Comparison of ENCODE assay signal across 8 mouse cellular contexts in the genomic region with DNA sequence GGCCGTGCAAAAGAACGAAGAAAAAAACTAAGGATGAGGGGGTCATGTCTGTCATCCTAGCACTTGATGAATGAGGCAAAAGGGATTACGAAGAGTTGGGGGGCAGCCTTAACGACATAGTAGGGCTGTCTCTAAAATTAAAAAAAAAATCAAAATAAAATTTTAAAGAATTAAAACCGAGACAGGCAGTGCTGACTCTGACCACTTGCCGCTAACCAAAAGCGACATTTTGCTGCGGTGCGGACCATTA. TPM values are rescaled to one million over a fixed set of nuclear protein-coding genes. Genes with fewer than 3 reads are reported as not detected.
DNase-seq lines count a peak whose midpoint lies in the region; ATAC-seq and TF ChIP-seq lines count a peak whose summit lies in the region.

No protein-coding gene starts in this region.

- no peak for TF ChIP-seq EP300 in ES-Bruce4 (IDR thresholded peaks at IDR 0.05; ENCODE audit: insufficient read depth, low read depth, low read length)
- TF ChIP-seq EP300 in heart, postnatal 0 days (IDR thresholded peaks at IDR 0.05; ENCODE audit: low read depth): no peak

- H3K9me3 ChIP-seq in heart, embryonic 12.5 days (replicated peaks): no peaks in the 10 kb centered on the region
- H3K9me3 ChIP-seq in ES-Bruce4 (replicated peaks; ENCODE audit: control insufficient read depth, insufficient read depth, low read length, poor library complexity, severe bottlenecking): no peaks in the 10 kb centered on the region
- H3K9me3 ChIP-seq in heart, postnatal 0 days (replicated peaks; ENCODE audit: control insufficient read depth, low read length): no peaks in the 10 kb centered on the region

- H3K9ac ChIP-seq in heart, embryonic 12.5 days: peak overlapping the region; percentile 58
- peak overlapping the region; percentile 69 for H3K9ac ChIP-seq in ES-Bruce4 (ENCODE audit: low read depth, poor library complexity, severe bottlenecking)
- H3K9ac ChIP-seq in heart, postnatal 0 days (replicated peaks; ENCODE audit: low read depth, low read length): 0 out of 2 replicates have a peak overlapping the region, but pooled peaks have one; percentile 9

- no peak for TF ChIP-seq POLR2A in ES-Bruce4 (IDR thresholded peaks at IDR 0.05; ENCODE audit: insufficient read depth, low read length)

- H3K4me2 ChIP-seq in heart, embryonic 12.5 days: peak overlapping the region; percentile 67
- H3K4me2 ChIP-seq in heart, postnatal 0 days (ENCODE audit: low read depth, low read length): peak overlapping the region; percentile 58

- DNase-seq in heart, postnatal 36 days: no peak
- DNase-seq in heart, postnatal 0 days (ENCODE audit: low spot score): no peak
- no peak for DNase-seq in cerebellum, adult 8-10 months
- no peak for DNase-seq in left cerebral cortex, adult 11 months (ENCODE audit: low spot score)

- peak overlapping the region; percentile 91 for H3K4me3 ChIP-seq in heart, embryonic 12.5 days
- H3K4me3 ChIP-seq in ES-Bruce4 (ENCODE audit: low read depth, low read length) (peak overlapping the region; percentile 49), macrophage (ENCODE audit: inconsistent target) (peak overlapping the region; percentile 42)
- peak overlapping the region; percentile 82 for H3K4me3 ChIP-seq in heart, postnatal 0 days (ENCODE audit: low read depth, low read length)

- no peaks in the 10 kb centered on the region for H3K36me3 ChIP-seq in heart, embryonic 12.5 days
- H3K36me3 ChIP-seq in ES-Bruce4 (ENCODE audit: control insufficient read depth, insufficient read depth, low read length, poor library complexity, severe bottlenecking) (no peaks in the 10 kb centered on the region), macrophage (ENCODE audit: inconsistent target) (no peaks in the 10 kb centered on the region)
- no peaks in the 10 kb centered on the region; the same call in 1 of the 2 replicates for H3K36me3 ChIP-seq in heart, postnatal 0 days (replicated peaks; ENCODE audit: control insufficient read depth, insufficient read depth, low read length)

- H3K79me2 ChIP-seq in macrophage (ENCODE audit: inconsistent target): peaks cover 38% of the 10 kb centered on the region

- no peak for ATAC-seq in heart, embryonic 12.5 days (ENCODE audit: insufficient number of reproducible peaks, low FRiP score)
- no peak for ATAC-seq in heart, postnatal 0 days (ENCODE audit: insufficient read depth, low read depth)
- ATAC-seq in granulocyte monocyte progenitor cell, adult 5-6 weeks (replicated peaks; ENCODE audit: poor library complexity, severe bottlenecking): no peak

- H3K4me1 ChIP-seq in heart, embryonic 12.5 days (replicated peaks): peaks cover 49% of the 10 kb centered on the region
- no peaks in the 10 kb centered on the region for H3K4me1 ChIP-seq in ES-Bruce4 (ENCODE audit: control insufficient read depth, insufficient read depth, low read length)
- peaks cover 26% of the 10 kb centered on the region for H3K4me1 ChIP-seq in heart, postnatal 0 days (ENCODE audit: control insufficient read depth, insufficient read depth)

- no peak for TF ChIP-seq CTCF in ES-Bruce4 (IDR thresholded peaks at IDR 0.05; ENCODE audit: low read depth, low read length)
- no peak for TF ChIP-seq CTCF in heart, postnatal 0 days (IDR thresholded peaks at IDR 0.05; ENCODE audit: low read depth)

- H3K27ac ChIP-seq in heart, embryonic 12.5 days (ENCODE audit: poor library complexity, severe bottlenecking): peak overlapping the region; percentile 94; the same call in 1 of the 2 replicates
- H3K27ac ChIP-seq in ES-Bruce4 (ENCODE audit: insufficient read depth, low read length) (peak overlapping the region; percentile 42; the same call in 1 of the 2 replicates), macrophage (peak overlapping the region; percentile 79)
- H3K27ac ChIP-seq in heart, postnatal 0 days (ENCODE audit: low read depth): peak overlapping the region; percentile 85

- intact Hi-C loops in heart, postnatal 36 days (cut with DNase I): no loop called here

- H3K27me3 ChIP-seq in heart, embryonic 12.5 days (replicated peaks): no peaks in the 10 kb centered on the region
- H3K27me3 ChIP-seq in ES-Bruce4 (ENCODE audit: control insufficient read depth, insufficient read depth, low read length, poor library complexity, severe bottlenecking): no peaks in the 10 kb centered on the region
- no peaks in the 10 kb centered on the region for H3K27me3 ChIP-seq in heart, postnatal 0 days (ENCODE audit: control insufficient read depth, insufficient read depth, low read length)

- WGBS in heart, embryonic 12.5 days: 3% methylated on average over 9 of the region's 9 CpGs
- WGBS in heart, postnatal 0 days: 1% methylated on average over 9 of the region's 9 CpGs
- WGBS in macrophage (ENCODE audit: missing documents): 0% methylated on average over 7 of the region's 9 CpGs

RNA-seq across cellular contexts. Expression of gene Csnk1g2, which starts 1.0 kb away (rescaled TPM):
- polyA plus RNA-seq in heart, embryonic 12.5 days (2016; fragmentation: Nextera tagmentation; extraction: Ambion mirVana): 131 and 136 TPM in 2 replicates
- 100 to 1,000 TPM; 111 to 119 TPM for total RNA-seq in heart, postnatal 36 days (2021)
- polyA plus RNA-seq in ES-Bruce4 (2011; ENCODE audit: insufficient read depth, insufficient read length, low read depth, missing spikeins): 82.7 and 84.6 TPM in 2 replicates
- total RNA-seq in heart, postnatal 0 days (2014; rRNA removed; ENCODE audit: low replicate concordance): 141 and 149 TPM in 2 replicates
- polyA plus RNA-seq in heart, postnatal 0 days (2015; fragmentation: Nextera tagmentation; extraction: Ambion mirVana): 69.1 and 75.6 TPM in 2 replicates
- total RNA-seq in macrophage (2018; cell fraction: chromatin; rRNA removed): 10 to 100 TPM; 21.1 to 94.3 (median 56.1) TPM
- 10 to 100 TPM; 27.4 to 80.7 (median 43.5) TPM for total RNA-seq in macrophage (2018; cell fraction: cytosol; rRNA removed)
- total RNA-seq in macrophage (2018; cell fraction: nucleus; rRNA removed): 10 to 100 TPM; 22.9 to 90.8 (median 48.4) TPM
- 66.6 to 78.0 TPM (median 74.8 TPM) in 3 replicates for polyA plus RNA-seq in macrophage (2018)
- 47.7 and 65.2 TPM in 2 replicates for total RNA-seq in granulocyte monocyte progenitor cell, adult 5-6 weeks (2014; fragmentation: Nextera tagmentation)
- 112 and 127 TPM in 2 replicates for total RNA-seq in granulocyte monocyte progenitor cell, adult 5-6 weeks (2017)

RNA-seq across cellular contexts. Expression of gene Gm49322, which starts 15.8 kb away (rescaled TPM):
- polyA plus RNA-seq in heart, embryonic 12.5 days (2016; fragmentation: Nextera tagmentation; extraction: Ambion mirVana): 2.4 and 2.6 TPM in 2 replicates
- under 1 TPM; 0.41 to 0.58 TPM for total RNA-seq in heart, postnatal 36 days (2021)
- polyA plus RNA-seq in ES-Bruce4 (2011; ENCODE audit: insufficient read depth, insufficient read length, low read depth, missing spikeins) (2.4 and 2.8 TPM in 2 replicates), macrophage (2018) (0.44 to 1.1 TPM in 2 of 3 replicates, not detected in the other)
- 0.23 and 1.3 TPM in 2 replicates for total RNA-seq in heart, postnatal 0 days (2014; rRNA removed; ENCODE audit: low replicate concordance)
- polyA plus RNA-seq in heart, postnatal 0 days (2015; fragmentation: Nextera tagmentation; extraction: Ambion mirVana): 0.33 and 0.38 TPM in 2 replicates
- total RNA-seq in macrophage (2018; cell fraction: chromatin; rRNA removed): 10 to 100 TPM in 3 of 26 experiments, 1 to 10 TPM in 23; 3.0 to 12.4 (median 7.6) TPM
- 1 to 10 TPM in 1 of 26 experiments, under 1 TPM in 25; 0.03 to 1.0 (median 0.26) TPM for total RNA-seq in macrophage (2018; cell fraction: cytosol; rRNA removed)
- 1 to 10 TPM; 1.3 to 7.4 (median 4.2) TPM for total RNA-seq in macrophage (2018; cell fraction: nucleus; rRNA removed)
- total RNA-seq in granulocyte monocyte progenitor cell, adult 5-6 weeks (2014; fragmentation: Nextera tagmentation): 3.1 TPM in 1 of 2 replicates, not detected in the other
- total RNA-seq in granulocyte monocyte progenitor cell, adult 5-6 weeks (2017): 0.39 TPM in 1 of 2 replicates, not detected in the other

RNA-seq across cellular contexts. Expression of gene Adat3, which starts 18.9 kb away (rescaled TPM):
- polyA plus RNA-seq in heart, embryonic 12.5 days (2016; fragmentation: Nextera tagmentation; extraction: Ambion mirVana): 3.5 and 4.1 TPM in 2 replicates
- 1 to 10 TPM in 1 of 2 experiments, under 1 TPM in 1; 0.49 to 1.4 TPM for total RNA-seq in heart, postnatal 36 days (2021)
- polyA plus RNA-seq in ES-Bruce4 (2011; ENCODE audit: insufficient read depth, insufficient read length, low read depth, missing spikeins) (3.6 and 5.4 TPM in 2 replicates), macrophage (2018) (0.60 to 3.8 TPM (median 2.4 TPM) in 3 replicates)
- total RNA-seq in heart, postnatal 0 days (2014; rRNA removed; ENCODE audit: low replicate concordance): 1.6 and 4.5 TPM in 2 replicates
- 1.8 and 2.7 TPM in 2 replicates for polyA plus RNA-seq in heart, postnatal 0 days (2015; fragmentation: Nextera tagmentation; extraction: Ambion mirVana)
- 1 to 10 TPM in 19 of 26 experiments, under 1 TPM in 3, not detected in 4; 0.61 to 7.4 (median 2.9) TPM for total RNA-seq in macrophage (2018; cell fraction: chromatin; rRNA removed)
- 1 to 10 TPM in 24 of 26 experiments, under 1 TPM in 2; 0.80 to 4.2 (median 2.1) TPM for total RNA-seq in macrophage (2018; cell fraction: cytosol; rRNA removed)
- 1 to 10 TPM in 25 of 26 experiments, not detected in 1; 1.5 to 8.1 (median 4.3) TPM for total RNA-seq in macrophage (2018; cell fraction: nucleus; rRNA removed)
- total RNA-seq in granulocyte monocyte progenitor cell, adult 5-6 weeks (2014; fragmentation: Nextera tagmentation): 0.79 TPM in 1 of 2 replicates, not detected in the other
- total RNA-seq in granulocyte monocyte progenitor cell, adult 5-6 weeks (2017): 0.34 and 0.67 TPM in 2 replicates

RNA-seq across cellular contexts. Expression of gene Scamp4, which starts 18.9 kb away (rescaled TPM):
- 67.4 and 70.0 TPM in 2 replicates for polyA plus RNA-seq in heart, embryonic 12.5 days (2016; fragmentation: Nextera tagmentation; extraction: Ambion mirVana)
- 10 to 100 TPM; 19.7 to 22.1 TPM for total RNA-seq in heart, postnatal 36 days (2021)
- polyA plus RNA-seq in ES-Bruce4 (2011; ENCODE audit: insufficient read depth, insufficient read length, low read depth, missing spikeins) (58.4 and 68.9 TPM in 2 replicates), macrophage (2018) (34.4 to 66.1 TPM (median 53.0 TPM) in 3 replicates)
- total RNA-seq in heart, postnatal 0 days (2014; rRNA removed; ENCODE audit: low replicate concordance): 25.8 and 44.5 TPM in 2 replicates
- 39.2 and 39.8 TPM in 2 replicates for polyA plus RNA-seq in heart, postnatal 0 days (2015; fragmentation: Nextera tagmentation; extraction: Ambion mirVana)
- total RNA-seq in macrophage (2018; cell fraction: chromatin; rRNA removed): 10 to 100 TPM in 13 of 26 experiments, 1 to 10 TPM in 13; 2.6 to 18.9 (median 10.4) TPM
- total RNA-seq in macrophage (2018; cell fraction: cytosol; rRNA removed): 10 to 100 TPM; 33.6 to 57.3 (median 44.7) TPM
- 10 to 100 TPM in 25 of 26 experiments, 1 to 10 TPM in 1; 8.5 to 48.4 (median 29.4) TPM for total RNA-seq in macrophage (2018; cell fraction: nucleus; rRNA removed)
- 40.5 and 72.3 TPM in 2 replicates for total RNA-seq in granulocyte monocyte progenitor cell, adult 5-6 weeks (2014; fragmentation: Nextera tagmentation)
- total RNA-seq in granulocyte monocyte progenitor cell, adult 5-6 weeks (2017): 10.7 and 11.4 TPM in 2 replicates

RNA-seq across cellular contexts. Expression of gene Abhd17a, which starts 31.5 kb away (rescaled TPM):
- polyA plus RNA-seq in heart, embryonic 12.5 days (2016; fragmentation: Nextera tagmentation; extraction: Ambion mirVana): 99.4 and 105 TPM in 2 replicates
- total RNA-seq in heart, postnatal 36 days (2021): 10 to 100 TPM; 48.3 to 51.2 TPM
- polyA plus RNA-seq in ES-Bruce4 (2011; ENCODE audit: insufficient read depth, insufficient read length, low read depth, missing spikeins) (35.8 and 49.5 TPM in 2 replicates), macrophage (2018) (11.7 to 58.2 TPM (median 51.7 TPM) in 3 replicates)
- 194 and 462 TPM in 2 replicates for total RNA-seq in heart, postnatal 0 days (2014; rRNA removed; ENCODE audit: low replicate concordance)
- polyA plus RNA-seq in heart, postnatal 0 days (2015; fragmentation: Nextera tagmentation; extraction: Ambion mirVana): 88.2 and 88.6 TPM in 2 replicates
- 10 to 100 TPM in 5 of 26 experiments, 1 to 10 TPM in 20, under 1 TPM in 1; 0.62 to 16.1 (median 5.5) TPM for total RNA-seq in macrophage (2018; cell fraction: chromatin; rRNA removed)
- 10 to 100 TPM; 37.6 to 76.2 (median 53.9) TPM for total RNA-seq in macrophage (2018; cell fraction: cytosol; rRNA removed)
- total RNA-seq in macrophage (2018; cell fraction: nucleus; rRNA removed): 10 to 100 TPM in 23 of 26 experiments, 1 to 10 TPM in 3; 6.8 to 32.4 (median 16.1) TPM
- total RNA-seq in granulocyte monocyte progenitor cell, adult 5-6 weeks (2014; fragmentation: Nextera tagmentation): 27.7 and 36.2 TPM in 2 replicates
- 24.2 and 33.5 TPM in 2 replicates for total RNA-seq in granulocyte monocyte progenitor cell, adult 5-6 weeks (2017)

Comparison
In these comparisons a context has a peak if more than half of its experiments do, and no peak if none do; other contexts are left out.
1. H3K27ac ChIP-seq: peak in every context shown above with its lines; median percentile 94 in heart, embryonic 12.5 days; 85 in heart, postnatal 0 days; 79 in macrophage; 42 in ES-Bruce4.
2. H3K9ac ChIP-seq: peak in every context shown above with its lines; median percentile 69 in ES-Bruce4; 58 in heart, embryonic 12.5 days; 9 in heart, postnatal 0 days.